Mouse (Mus musculus) left cerebral cortex, postnatal 4 days (tissue): ENCODE measurements at regions not wholly inside any gene's neighbourhood (a gene's known extent, or its start where the extent isn't known, plus 50 kb on each side); places are given as distances from the start of the nearest gene placed in this dataset.

Experiments
- DNase-seq: peaks from one replicate; pipeline ENCODE4 v3.0.0-alpha.2; 2022
- intact Hi-C: fragments of 180-260 bp; cut with DNase I; formaldehyde crosslinking; loops from one replicate; pipeline ENCODE4 v1.15.1; 2025

- DNase-seq: no peak
- intact Hi-C loops: loop anchor here (10.0 kb wide), 1 partner anchor 799 kb away; no protein-coding TSS in a partner anchor
Measured at GRCm38 (mm10) chr8:53695323-53695722, 56.5 kb upstream of the Neil3 start.
